Mouse (Mus musculus) liver, adult 10 weeks (tissue): ENCODE results near the gene Prkch. TPM values are rescaled to one million over a fixed set of nuclear protein-coding genes. Genes with fewer than 3 reads are reported as not detected.

Experiments used
- polyA plus RNA-seq: library from polyadenylated mRNA; stranded (reverse); fragments of 350-450 nt; fragmentation: Illumina TruSeq; extraction: RNeasy Lipid Tissue Mini Kit (QIAGEN cat#74804); gene quantifications from one replicate; pipeline ENCODE4 v1.2.3, GENCODE M21; 2014; ENCODE audit warnings: low read depth, low replicate concordance

Gene Prkch
- 1.3 TPM for polyA plus RNA-seq

DNA sequence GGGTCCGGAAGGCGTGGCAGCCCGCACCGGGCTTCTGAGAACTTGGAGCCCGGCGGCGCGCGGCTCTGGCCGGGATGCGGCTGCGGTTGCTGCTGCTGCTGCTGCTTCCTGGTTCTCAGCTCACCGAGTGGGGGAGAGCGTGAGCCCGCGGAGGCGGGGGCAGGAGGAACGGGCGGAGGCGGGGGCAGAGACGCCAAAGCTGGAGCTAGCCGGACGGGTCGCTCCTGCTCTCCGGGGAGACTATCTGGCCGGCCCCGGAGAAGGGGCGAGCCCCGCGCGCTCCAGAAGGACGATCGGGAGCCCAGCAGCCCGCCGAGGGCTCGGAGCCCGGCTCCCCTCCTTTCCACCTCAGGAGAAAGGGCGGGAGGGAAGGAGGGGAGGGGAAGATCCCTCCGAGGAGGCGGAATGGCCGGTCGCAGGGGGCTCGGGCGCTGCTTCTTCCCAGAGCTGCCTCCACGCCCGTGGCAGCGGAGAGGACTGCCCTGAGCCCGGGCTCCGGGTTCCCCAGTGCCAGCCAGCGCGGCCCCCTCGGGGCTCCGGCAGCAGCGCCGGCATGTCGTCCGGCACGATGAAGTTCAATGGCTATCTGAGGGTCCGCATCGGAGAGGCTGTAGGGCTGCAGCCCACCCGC lies at the start of gene Prkch:
Gene Prkch, plus strand, starts transcription at position 187 of the 631 bp plus-strand sequence.

DNA sequence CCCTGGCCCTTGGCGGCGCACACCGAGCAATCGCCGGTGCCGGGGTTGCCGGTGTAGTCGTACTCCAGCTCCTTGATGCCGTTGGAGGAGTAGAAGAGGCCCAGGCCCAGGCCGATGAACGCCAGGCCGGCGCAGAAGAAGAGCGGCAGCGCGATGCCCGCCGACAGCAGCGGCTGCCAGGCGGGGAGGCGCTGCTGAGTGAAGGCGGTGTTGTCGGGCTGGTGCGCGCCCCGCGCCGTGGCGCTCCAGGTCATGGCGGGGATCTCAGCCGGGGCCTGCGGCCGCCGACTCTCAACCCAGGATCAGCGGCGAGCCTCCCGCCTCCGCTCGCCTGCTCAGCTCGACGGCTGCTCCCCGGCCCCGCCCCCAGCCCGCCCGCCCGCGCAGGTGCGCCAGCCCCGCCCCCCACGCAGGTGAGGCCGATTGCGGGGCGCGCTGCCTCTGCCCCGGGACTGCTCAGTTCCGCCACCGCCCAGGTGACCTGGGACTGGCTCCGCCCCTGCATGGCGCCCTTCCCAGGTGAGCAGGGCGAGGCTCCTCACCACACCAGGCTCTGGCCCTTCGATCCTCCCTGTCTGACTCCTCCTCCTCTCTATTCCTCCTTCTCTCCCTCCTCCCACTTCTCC lies 38.4 kb upstream of the Prkch start, which contains the start of gene Tmem30b:
Gene Tmem30b, minus strand, starts transcription at position 307 of the 626 bp plus-strand sequence.

Other genes with a start within 250 kb of the Prkch start
- 43.8 TPM for gene Tmem30b, start 38.4 kb upstream of the Prkch start, polyA plus RNA-seq